Mouse (Mus musculus): Measurements from ENCODE around the gene Neurl1a.

The Neurl1a gene

GRCm38 (mm10) chr19:47211609-47212312 lies 33.1 kb downstream of the Neurl1a start:
- no peak for DNase-seq (ENCODE audit: low read depth in 1 of 2, low spot score in 2 of 2)

- no peak for DNase-seq (ENCODE audit: low read depth in 1 of 2, low spot score in 2 of 2)
Measured at GRCm38 (mm10) chr19:47212401-47212800, 33.8 kb downstream of the Neurl1a start.

- no peak for DNase-seq (ENCODE audit: low read depth in 1 of 2, low spot score in 2 of 2)
Measured at GRCm38 (mm10) chr19:47213470-47213869, 34.9 kb downstream of the Neurl1a start.

- DNase-seq (ENCODE audit: low read depth in 1 of 2, low spot score in 2 of 2), result no peak
Measured at GRCm38 (mm10) chr19:47216766-47217165, 38.1 kb downstream of the Neurl1a start.

GRCm38 (mm10) chr19:47219622-47220021 lies 41.0 kb downstream of the Neurl1a start:
- no peak for DNase-seq (ENCODE audit: low read depth in 1 of 2, low spot score in 2 of 2)

- DNase-seq (ENCODE audit: low read depth in 1 of 2, low spot score in 2 of 2), result no peak
Measured at GRCm38 (mm10) chr19:47220232-47220631, 41.6 kb downstream of the Neurl1a start.

- DNase-seq (ENCODE audit: low read depth in 1 of 2, low spot score in 2 of 2), result no peak
Measured at GRCm38 (mm10) chr19:47221006-47221405, 42.4 kb downstream of the Neurl1a start.

GRCm38 (mm10) chr19:47221500-47222153 lies 43.0 kb downstream of the Neurl1a start:
- no peak for DNase-seq (ENCODE audit: low read depth in 1 of 2, low spot score in 2 of 2)

GRCm38 (mm10) chr19:47222154-47222840 lies 43.7 kb downstream of the Neurl1a start:
- DNase-seq (ENCODE audit: low read depth in 1 of 2, low spot score in 2 of 2), result no peak

GRCm38 (mm10) chr19:47222841-47223557 lies 44.4 kb downstream of the Neurl1a start:
- no peak for DNase-seq (ENCODE audit: low read depth in 1 of 2, low spot score in 2 of 2)

- DNase-seq (ENCODE audit: low read depth in 1 of 2, low spot score in 2 of 2), result peak; percentile 35 to 48
Measured at GRCm38 (mm10) chr19:47224743-47225142, 46.1 kb downstream of the Neurl1a start.

GRCm38 (mm10) chr19:47225791-47226190 lies 47.2 kb downstream of the Neurl1a start:
- no peak for DNase-seq (ENCODE audit: low read depth in 1 of 2, low spot score in 2 of 2)

GRCm38 (mm10) chr19:47228725-47229252 lies 50.2 kb downstream of the Neurl1a start:
- DNase-seq (ENCODE audit: low read depth in 1 of 2, low spot score in 2 of 2), result no peak

- DNase-seq (ENCODE audit: low read depth in 1 of 2, low spot score in 2 of 2), result no peak
Measured at GRCm38 (mm10) chr19:47229461-47229860, 50.8 kb downstream of the Neurl1a start.

- no peak for DNase-seq (ENCODE audit: low read depth in 1 of 2, low spot score in 2 of 2)
Measured at GRCm38 (mm10) chr19:47230082-47230481, 51.5 kb downstream of the Neurl1a start.

- no peak for DNase-seq (ENCODE audit: low read depth in 1 of 2, low spot score in 2 of 2)
Measured at GRCm38 (mm10) chr19:47230682-47231081, 52.1 kb downstream of the Neurl1a start.

- DNase-seq (ENCODE audit: low read depth in 1 of 2, low spot score in 2 of 2), result no peak
Measured at GRCm38 (mm10) chr19:47231389-47231788, 52.8 kb downstream of the Neurl1a start.

GRCm38 (mm10) chr19:47232077-47232865 lies 53.7 kb downstream of the Neurl1a start:
- DNase-seq (ENCODE audit: low read depth in 1 of 2, low spot score in 2 of 2), result no peak

- no peak for DNase-seq (ENCODE audit: low read depth in 1 of 2, low spot score in 2 of 2)
Measured at GRCm38 (mm10) chr19:47233087-47233486, 54.5 kb downstream of the Neurl1a start.

- no peak for DNase-seq (ENCODE audit: low read depth in 1 of 2, low spot score in 2 of 2)
Measured at GRCm38 (mm10) chr19:47240076-47240475, 61.5 kb downstream of the Neurl1a start.
